Mouse (Mus musculus) spleen, postnatal 14 days (tissue): ENCODE results near the gene Abhd6.
A peak's percentile ranks its signal among the peaks of the same experiment; 100 is the strongest.

Experiments
- DNase-seq, 2 experiments: peaks; one replicate each; pipeline ENCODE4 v3.0.0; 2021 to 2022; ENCODE audit warnings: low spot score in 2 of 2

Abhd6 gene

GRCm38 (mm10) chr14:8030535-8030934 is 27.8 kb downstream of the Abhd6 start:
- no peak for DNase-seq

DNA sequence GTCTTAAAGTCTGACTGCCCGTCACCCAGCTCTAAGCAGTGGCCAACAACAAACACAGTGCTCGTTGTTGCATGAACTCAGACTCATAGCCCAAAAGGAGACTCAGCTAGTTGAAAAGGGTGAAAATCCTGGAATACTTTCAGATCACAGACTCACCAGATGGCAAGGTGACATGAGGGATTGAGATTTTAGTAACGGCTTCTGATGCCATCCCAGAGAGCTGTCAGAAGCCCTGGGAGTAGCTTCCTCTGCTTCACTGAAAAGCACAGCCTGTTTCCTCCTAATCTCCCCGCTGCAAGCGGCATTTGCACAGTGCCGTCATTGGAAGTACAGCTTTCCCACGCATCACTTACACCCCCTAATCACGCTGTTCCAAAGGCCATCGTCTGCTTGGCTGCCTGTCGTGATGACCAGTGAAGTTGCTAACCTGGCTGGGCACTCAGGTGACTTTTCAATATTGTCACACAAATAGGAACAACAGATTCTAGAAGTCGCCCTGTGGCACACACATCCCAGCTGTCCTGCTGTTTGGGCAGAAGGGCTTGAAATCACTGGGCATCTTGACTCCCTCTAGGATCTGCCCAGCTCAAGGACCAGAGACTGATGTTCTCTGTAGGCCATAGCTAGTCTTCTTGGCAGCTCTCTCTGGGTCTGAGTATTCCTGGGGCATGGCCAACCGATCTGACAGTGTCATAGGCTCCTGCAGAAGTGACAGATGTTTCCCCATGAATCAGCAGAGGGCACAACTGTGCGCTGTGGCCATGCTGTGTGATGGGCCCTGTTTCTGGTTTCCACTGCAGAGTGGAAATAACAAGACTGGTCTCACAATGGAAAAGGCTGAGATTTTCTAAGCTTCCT is 29.6 kb downstream of the Abhd6 start:
- no peak for DNase-seq

DNA sequence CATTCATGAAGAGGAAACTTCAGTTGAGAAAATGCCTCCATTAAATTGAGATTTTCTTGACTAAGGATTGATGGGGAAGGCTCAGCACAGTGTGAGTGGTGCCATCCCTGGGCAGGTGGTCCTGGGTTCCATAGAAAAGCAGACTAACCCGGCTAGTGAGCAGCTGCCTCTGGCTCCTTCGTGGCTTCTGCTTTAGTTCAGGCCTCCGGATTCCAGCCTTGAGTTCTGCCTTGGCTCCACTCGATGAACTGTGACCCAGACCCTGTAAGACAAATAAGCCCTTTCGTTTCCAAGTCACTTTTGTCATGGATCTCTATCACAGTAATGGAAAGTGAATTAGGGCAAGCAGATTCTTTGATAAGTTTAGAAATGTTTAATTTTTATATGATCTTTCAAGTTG is 31.9 kb downstream of the Abhd6 start:
- DNase-seq = no peak

DNA sequence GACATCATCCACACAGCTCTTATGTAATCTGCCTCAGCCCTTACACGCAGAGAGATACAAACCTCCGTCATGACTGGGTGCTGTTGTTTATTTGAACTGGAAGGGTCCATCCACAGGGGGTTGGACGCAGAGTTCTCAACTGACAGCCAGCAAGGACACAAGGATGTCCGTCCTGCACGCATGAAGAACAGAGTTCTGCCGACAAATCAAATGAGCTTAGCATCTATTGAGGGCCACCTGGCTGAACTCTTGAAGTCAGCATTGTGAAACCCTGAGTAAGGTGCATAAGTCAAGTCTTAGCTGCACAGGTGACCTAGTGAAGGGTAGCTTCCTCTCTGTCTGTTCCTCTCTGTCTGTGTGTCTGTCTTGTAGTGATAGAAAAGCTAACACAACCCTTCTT is 33.2 kb downstream of the Abhd6 start:
- DNase-seq = no peak

GRCm38 (mm10) chr14:8036406-8036805 is 33.7 kb downstream of the Abhd6 start:
- DNase-seq = no peak

DNA sequence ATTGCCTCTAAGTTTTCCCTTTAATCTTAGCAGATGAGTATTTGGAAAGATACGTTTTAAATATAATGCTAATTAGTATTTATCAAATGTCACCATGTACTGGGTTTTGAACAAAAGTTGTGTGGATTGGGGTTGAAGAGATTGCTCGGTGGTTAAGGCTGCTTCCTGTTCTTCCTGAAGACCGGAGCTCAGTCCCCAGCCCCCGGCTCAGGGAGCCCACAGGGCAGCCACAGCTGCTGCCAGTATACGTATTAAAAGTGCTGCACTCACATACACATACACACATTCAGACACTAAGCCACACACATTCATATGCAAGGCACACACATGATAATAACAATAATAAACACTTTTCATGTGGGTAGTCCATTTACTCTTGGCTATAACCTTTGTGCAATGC is 35.4 kb downstream of the Abhd6 start:
- DNase-seq = no peak

DNA sequence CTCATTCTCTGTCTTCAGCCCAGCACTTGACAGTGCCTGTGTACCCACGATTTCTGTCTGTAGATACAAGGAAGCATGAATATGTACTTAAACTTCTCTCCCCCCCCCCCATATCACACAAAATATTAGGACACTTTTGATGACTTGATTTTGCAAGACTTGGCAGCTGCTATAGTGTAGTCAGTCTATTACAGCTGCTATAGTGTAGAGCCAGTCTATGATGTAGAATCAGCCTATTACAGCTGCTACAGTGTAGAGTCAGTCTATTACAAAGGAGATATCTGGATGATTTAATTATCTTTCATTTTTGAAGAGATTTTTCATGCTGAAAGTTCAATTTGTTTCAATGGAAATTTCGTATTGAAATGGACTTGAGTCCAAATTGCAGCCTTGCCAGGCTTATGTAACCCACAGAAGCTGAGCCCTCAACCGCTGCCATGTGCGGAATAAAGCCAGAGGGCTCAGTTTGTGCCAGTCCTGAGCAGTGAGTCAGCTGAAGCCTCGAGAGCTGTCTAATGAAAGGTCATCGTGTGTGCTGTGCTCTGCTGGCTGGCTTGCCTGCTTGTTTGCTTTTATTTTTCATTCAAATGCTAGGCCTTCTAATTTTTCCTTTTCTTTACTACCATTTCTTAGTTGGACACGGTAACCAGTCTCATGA is 36.2 kb downstream of the Abhd6 start:
- no peak for DNase-seq

GRCm38 (mm10) chr14:8040179-8040578 is 37.5 kb downstream of the Abhd6 start:
- DNase-seq = no peak

DNA sequence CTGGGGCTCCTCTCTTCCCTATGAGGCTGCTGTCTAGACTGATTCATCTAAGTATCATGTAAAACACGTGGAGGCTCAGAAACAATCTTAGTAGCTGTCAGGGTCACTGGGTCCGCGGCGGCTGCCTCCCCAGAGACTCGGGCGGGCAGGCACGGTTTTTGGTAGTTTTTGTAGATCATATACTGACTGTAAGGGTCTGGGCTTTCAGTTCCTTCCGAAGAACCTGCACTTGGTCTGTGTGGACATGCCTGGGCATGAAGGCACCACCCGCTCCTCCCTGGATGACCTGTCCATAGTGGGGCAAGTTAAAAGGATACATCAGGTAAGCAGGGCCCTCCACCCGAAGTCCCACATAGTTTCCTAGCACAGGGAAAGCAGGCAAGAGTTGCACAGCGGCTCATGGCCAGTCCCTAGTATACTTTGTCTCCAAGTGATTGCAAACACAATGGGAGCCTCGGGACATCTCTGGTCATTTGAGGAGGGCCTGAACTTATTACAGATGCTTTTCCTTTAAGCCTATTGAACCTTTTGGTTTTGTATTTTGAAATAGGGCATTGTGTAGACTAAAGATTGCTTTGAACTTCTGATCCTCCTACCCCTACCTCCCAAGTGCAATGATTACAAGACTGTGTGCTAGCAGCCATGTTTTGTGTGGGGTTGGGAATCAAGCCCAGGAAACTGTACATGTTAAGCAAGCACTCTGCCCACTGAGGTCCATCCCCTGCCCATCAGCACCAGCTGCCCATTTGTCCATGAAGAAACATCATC is 38.4 kb downstream of the Abhd6 start:
- no peak for DNase-seq

GRCm38 (mm10) chr14:8042120-8042519 is 39.4 kb downstream of the Abhd6 start:
- no peak for DNase-seq

DNA sequence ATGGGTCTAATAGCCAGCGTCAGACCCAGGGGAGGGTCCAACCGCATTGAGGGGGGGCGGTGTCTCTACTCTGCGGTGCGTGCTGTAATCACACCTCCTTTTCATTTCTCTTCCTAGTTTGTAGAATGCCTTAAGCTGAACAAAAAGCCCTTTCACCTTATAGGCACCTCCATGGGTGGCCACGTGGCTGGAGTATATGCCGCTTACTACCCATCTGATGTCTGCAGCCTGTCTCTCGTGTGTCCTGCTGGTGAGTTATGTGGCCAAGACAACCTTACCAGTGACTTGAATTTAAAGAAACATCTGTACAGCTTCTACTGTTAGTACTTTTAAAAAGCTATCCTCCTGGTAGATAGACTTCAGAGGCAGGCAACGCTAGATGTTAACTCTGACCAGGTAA is 39.9 kb downstream of the Abhd6 start:
- DNase-seq = no peak

DNA sequence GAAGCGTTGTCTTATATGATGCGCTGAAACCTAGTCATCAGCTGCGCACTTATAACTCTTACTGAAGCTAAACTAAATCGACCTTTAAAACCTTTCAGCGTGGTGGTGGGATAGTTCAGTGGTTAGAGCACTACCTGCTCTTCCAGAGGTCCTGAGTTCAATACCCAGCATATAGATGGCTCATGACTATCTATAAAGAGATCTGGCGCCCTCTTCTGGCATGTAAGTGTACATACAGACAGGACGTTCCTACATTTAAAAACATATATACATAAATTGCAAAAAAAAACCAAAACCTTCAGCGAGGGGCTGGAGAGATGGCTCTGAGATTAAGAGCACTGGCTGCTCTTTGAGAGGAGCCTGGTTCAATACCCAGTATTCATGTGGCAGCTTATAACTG is 41.6 kb downstream of the Abhd6 start:
- peak in 1 of 2 experiments; percentile 7 for DNase-seq

- DNase-seq = no peak
These were observed 42.1 kb downstream of the Abhd6 start for GRCm38 (mm10) chr14:8044786-8045185.

GRCm38 (mm10) chr14:8045187-8045846 is 42.6 kb downstream of the Abhd6 start:
- DNase-seq = no peak

DNA sequence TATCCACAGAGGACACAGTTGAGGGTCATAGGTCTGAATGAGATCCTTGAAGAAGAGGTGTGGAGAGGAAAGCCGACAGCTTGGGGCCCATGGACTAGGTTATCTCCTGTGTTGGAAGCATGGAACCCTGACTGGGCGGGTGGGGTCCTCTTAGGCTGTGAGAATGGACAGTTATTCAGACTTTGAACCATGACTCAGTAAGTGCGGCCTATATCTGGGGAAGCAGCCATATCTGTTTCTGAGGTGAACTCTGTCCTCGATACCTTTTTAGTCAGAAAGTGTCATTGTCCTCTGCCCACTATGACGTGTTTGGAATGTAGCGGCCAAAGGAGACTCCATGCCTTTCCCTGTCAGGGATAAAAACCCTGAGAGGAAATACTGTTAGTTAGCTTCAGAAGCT is 44.1 kb downstream of the Abhd6 start:
- no peak for DNase-seq

GRCm38 (mm10) chr14:8049334-8049733 is 46.6 kb downstream of the Abhd6 start:
- no peak for DNase-seq

DNA sequence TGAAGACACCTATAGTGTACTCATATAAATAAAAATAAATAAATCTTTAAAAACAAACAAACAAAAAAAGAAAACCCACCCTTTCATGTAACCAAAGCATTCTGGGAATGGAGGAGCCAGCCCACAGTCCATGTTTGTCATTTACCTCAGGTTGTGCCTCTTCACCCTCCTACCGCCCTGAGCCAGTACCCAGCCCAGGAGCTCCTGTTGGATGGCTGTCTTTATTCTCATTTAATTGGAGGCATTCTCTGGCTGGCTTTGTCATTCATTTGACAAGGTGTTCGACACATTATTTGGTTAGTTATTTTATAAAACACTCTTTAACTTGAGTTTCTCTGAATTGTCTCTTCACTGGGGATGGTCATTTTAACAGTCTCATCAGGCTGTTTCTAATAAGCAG is 49.2 kb downstream of the Abhd6 start:
- DNase-seq = no peak

- DNase-seq = no peak
These were observed 50.0 kb downstream of the Abhd6 start for GRCm38 (mm10) chr14:8052661-8053060.

DNA sequence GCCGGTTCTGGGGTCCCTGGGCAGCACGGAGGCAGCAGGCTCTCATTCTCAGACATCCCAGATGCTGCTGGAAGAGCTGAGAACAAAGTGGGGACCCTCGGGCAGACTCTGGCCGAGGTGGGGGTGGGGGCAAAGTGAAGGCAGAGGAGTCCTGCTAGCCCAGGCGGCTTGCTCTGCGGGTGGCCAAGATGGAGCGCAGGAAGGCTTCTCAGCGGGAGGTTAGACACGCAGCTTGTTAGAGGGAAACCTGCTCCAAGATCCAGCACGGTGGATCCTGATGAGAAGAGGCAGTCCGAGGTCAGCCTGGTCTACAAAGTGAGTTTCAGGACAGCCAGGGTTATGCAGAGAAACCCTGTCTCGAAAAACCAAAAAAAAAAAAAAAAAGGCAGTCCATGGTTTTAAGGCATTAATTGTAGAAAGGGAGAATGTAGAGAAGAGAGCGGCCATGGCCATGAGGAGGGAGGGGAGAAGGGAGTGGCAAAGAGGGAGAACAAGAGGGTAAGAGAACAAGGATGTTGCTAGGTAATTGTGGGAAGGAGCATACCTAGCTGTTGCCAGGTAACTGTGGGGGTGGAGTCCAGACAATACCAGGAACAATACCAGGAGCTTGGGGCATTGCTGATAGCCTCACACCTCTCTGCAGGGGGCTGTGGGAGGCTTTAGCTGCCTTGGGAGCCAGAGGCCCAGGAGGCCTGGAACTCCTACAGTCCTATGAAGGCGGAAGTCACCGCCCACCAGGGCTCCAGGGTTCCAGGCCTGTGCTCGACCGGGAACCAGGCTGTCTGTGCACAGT is 51.8 kb downstream of the Abhd6 start:
- no peak for DNase-seq

GRCm38 (mm10) chr14:8056076-8056475 is 53.4 kb downstream of the Abhd6 start:
- no peak for DNase-seq

DNA sequence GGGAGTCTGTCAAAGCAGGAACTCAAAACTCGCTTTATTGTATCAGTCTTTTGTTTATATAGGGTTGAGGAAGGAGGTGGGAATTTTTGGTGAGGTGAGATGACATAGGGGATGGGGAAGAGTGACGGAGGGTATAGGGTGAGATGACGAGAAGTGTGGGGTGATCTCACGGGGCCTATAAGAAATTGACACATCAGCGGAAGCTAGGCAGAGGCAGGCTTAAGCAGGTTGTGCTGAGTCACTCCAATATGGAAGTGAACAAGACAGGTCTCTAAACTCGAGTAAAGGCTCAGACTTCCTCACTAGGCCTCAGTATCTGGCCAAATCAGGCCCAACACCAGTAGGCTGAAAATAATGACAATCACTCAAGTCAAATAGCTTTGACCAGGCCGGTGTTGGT is 57.2 kb downstream of the Abhd6 start:
- DNase-seq = no peak
